Mouse (Mus musculus) kidney, adult 2 months (tissue): ENCODE data around the gene Dido1. TPM values are rescaled to one million over a fixed set of nuclear protein-coding genes. Genes with fewer than 3 reads are reported as not detected.

Source experiments
- DNase-seq: peaks from one replicate; pipeline ENCODE4 v3.0.0; 2021
- H3K27ac ChIP-seq: fragments of 200-500 bp; 2 replicates; pipeline ENCODE4 v1.5.1; 2012; ENCODE audit warnings: low read depth, low read length, control low read depth, inconsistent platforms; ENCODE audit not compliant: insufficient read depth
- H3K27me3 ChIP-seq: fragments of 200-500 bp; replicated peaks from 2 replicates; pipeline ENCODE4 v1.6.1; 2012; ENCODE audit warnings: mild to moderate bottlenecking, moderate library complexity, low read length, inconsistent platforms; ENCODE audit not compliant: control insufficient read depth, insufficient read depth
- H3K36me3 ChIP-seq: fragments of 200-500 bp; 2 replicates; pipeline ENCODE4 v1.6.1; 2012; ENCODE audit warnings: mild to moderate bottlenecking, moderate library complexity, low read length, inconsistent platforms; ENCODE audit not compliant: control insufficient read depth, insufficient read depth
- H3K4me1 ChIP-seq: fragments of 200-500 bp; 2 replicates; pipeline ENCODE4 v1.6.1; 2011; ENCODE audit warnings: low read length; ENCODE audit not compliant: control insufficient read depth, insufficient read depth
- H3K4me3 ChIP-seq: fragments of 200-500 bp; 2 replicates; pipeline ENCODE4 v1.5.1; 2011; ENCODE audit warnings: mild to moderate bottlenecking, low read depth, low read length, control low read depth; ENCODE audit not compliant: insufficient read depth
- CTCF ChIP-seq: fragments of 200-500 bp; conservative IDR thresholded peaks from 2 replicates; pipeline ENCODE4 v1.5.1; 2011; ENCODE audit warnings: low read depth, mild to moderate bottlenecking, control low read depth, low read length, moderate library complexity, mixed read lengths; ENCODE audit not compliant: insufficient read depth, insufficient read length
- POLR2A ChIP-seq: fragments of 200-500 bp; IDR thresholded peaks from one replicate; pipeline ENCODE4 v1.6.1; 2011; ENCODE audit warnings: low read depth, low read length, control low read depth
- WGBS: fragments of 180-500 bp; shearing (Covaris S2); methylation state at CpG from one replicate; pipeline ENCODE4 v1.1.7; 2018; 5-methylcytosine and 5-hydroxymethylcytosine counted together
- polyA plus RNA-seq: library from polyadenylated mRNA; depleted of rRNA; stranded (reverse); fragments of >200 nt; gene quantifications from 2 replicates; pipeline ENCODE4 v1.2.3, GENCODE M21; 2012

The Dido1 gene
- polyA plus RNA-seq, 1 experiment, result 13.4 TPM

GRCm38 (mm10) chr2:180731984-180732383, 22.2 kb upstream of the Dido1 start:
- H3K4me3 ChIP-seq, result no peak overlapping the region
- no peaks in the 10 kb centered on the region; the same call in 1 of the 2 replicates for H3K27me3 ChIP-seq
- TF ChIP-seq CTCF, result no peak
- no peak for TF ChIP-seq POLR2A
- no peaks in the 10 kb centered on the region for H3K4me1 ChIP-seq
- no peak overlapping the region for H3K27ac ChIP-seq
- 59% methylated on average over 6 of the region's 6 CpGs for WGBS
- no peaks in the 10 kb centered on the region for H3K36me3 ChIP-seq
- no peak for DNase-seq

DNA sequence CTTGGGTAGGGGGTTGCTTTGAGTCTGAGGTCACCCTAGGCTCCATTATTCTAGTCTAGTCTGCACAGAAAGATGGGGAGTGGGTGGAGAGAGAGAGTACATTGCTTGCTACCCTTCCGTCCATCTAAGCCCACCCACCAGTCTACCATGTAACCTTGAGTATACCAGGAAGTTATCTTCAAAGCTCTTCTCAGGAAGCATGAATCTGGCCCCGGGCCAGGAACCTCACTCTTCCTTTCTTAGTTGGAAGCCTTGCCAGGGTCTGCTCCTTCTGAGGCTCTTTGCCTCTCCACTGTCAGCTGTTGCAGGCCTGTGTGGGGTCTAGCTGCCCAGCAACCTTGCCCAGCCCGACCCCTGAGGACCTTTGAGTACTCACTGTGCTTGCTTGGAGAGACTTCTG, 21.2 kb upstream of the Dido1 start:
- no peaks in the 10 kb centered on the region for H3K36me3 ChIP-seq
- H3K27ac ChIP-seq, result no peak overlapping the region
- no peaks in the 10 kb centered on the region for H3K4me1 ChIP-seq
- WGBS, result 74% methylated on average over 3 of the region's 3 CpGs
- TF ChIP-seq POLR2A, result no peak
- TF ChIP-seq CTCF, result no peak
- H3K27me3 ChIP-seq, result no peaks in the 10 kb centered on the region; the same call in 1 of the 2 replicates
- no peak for DNase-seq
- no peak overlapping the region for H3K4me3 ChIP-seq

- Histone ChIP-seq H3K4me1 (peaks cover 12% of the 10 kb centered on the region; the same call in 1 of the 2 replicates), H3K4me3 (no peak overlapping the region), H3K27me3 (no peaks in the 10 kb centered on the region), H3K36me3 (no peaks in the 10 kb centered on the region), H3K27ac (no peak overlapping the region)
- DNase-seq, result no peak
- WGBS, result 59% methylated on average over 4 of the region's 4 CpGs
- TF ChIP-seq POLR2A, result no peak
- TF ChIP-seq CTCF, result no peak
These were observed 17.8 kb upstream of the Dido1 start for GRCm38 (mm10) chr2:180727613-180728021.

- DNase-seq, result peak; percentile 14
- Histone ChIP-seq H3K27me3 (no peaks in the 10 kb centered on the region), H3K36me3 (no peaks in the 10 kb centered on the region), H3K4me1 (peaks cover 12% of the 10 kb centered on the region; the same call in 1 of the 2 replicates), H3K27ac (no peak overlapping the region), H3K4me3 (no peak overlapping the region)
- TF ChIP-seq CTCF (no peak), POLR2A (no peak)
- WGBS, result 77% methylated on average over 6 of the region's 6 CpGs
These were observed 17.1 kb upstream of the Dido1 start for GRCm38 (mm10) chr2:180726658-180727442.

DNA sequence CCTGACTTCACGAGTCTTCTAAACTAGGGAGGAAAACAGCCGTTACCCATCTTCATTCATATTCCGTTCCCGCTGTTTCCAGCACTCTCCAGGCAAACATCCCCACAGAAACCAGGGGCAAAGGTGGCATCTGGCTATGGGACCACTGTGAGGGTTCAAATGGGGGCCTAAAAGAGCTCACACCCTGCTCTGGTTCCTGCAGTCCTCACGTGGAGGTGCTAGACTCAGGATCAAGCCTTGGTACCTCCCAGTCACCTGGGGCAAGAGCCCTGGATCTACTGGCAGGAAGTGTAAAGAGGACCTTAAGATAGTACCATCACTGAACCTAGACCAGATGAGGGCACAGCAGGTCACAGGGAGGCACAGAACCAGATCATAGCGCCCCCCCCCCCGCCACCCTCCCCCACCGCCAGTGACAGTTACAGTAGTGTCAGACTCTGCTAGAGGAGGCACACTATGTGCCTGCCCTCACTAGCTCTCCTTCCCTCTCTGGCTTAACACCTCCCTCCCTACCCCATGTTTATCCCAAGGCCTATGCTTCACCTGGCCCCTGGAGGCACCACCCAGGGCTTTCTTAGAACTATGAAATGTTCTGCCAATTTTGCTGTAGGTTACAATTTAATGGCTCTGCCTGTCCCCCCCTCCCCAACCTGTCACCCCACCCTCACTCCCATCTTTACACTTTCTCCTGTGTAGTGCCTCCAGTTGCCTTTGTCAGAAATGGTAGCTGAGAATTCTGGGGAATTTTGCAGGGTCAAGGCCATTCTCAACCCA, 16.2 kb upstream of the Dido1 start:
- Histone ChIP-seq H3K27ac (no peak overlapping the region), H3K4me1 (peaks cover 12% of the 10 kb centered on the region; the same call in 1 of the 2 replicates), H3K36me3 (peaks cover under 1% of the 10 kb centered on the region; the same call in 1 of the 2 replicates), H3K4me3 (no peak overlapping the region), H3K27me3 (no peaks in the 10 kb centered on the region)
- DNase-seq, result no peak
- TF ChIP-seq CTCF (no peak), POLR2A (no peak)
- 34% methylated on average over 8 of the region's 8 CpGs for WGBS

DNA sequence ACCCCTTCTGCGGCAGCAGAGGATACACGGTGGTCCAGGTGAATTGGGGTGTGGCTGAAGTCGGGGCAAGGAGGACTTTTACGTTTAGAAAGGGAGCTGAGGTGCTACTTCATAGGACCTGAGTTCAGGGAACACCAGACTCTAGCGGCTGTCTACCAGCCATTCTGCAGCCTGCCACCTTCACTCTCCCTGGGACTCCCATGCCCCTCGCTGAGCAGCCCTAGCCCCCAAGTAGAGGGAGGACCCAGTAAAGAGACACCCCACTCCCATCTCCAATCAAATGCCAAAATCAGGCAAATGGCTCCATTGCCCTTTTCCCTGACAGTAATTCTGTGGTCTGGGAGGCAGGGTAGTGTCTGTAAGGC, 15.6 kb upstream of the Dido1 start:
- H3K4me1 ChIP-seq, result peaks cover 12% of the 10 kb centered on the region; the same call in 1 of the 2 replicates
- TF ChIP-seq CTCF (no peak), POLR2A (no peak)
- no peak overlapping the region for H3K27ac ChIP-seq
- peak overlapping the region; percentile 27; the same call in 1 of the 2 replicates for H3K4me3 ChIP-seq
- peaks cover 2% of the 10 kb centered on the region; the same call in 1 of the 2 replicates for H3K36me3 ChIP-seq
- 6% methylated on average over 6 of the region's 6 CpGs for WGBS
- DNase-seq, result no peak
- no peaks in the 10 kb centered on the region for H3K27me3 ChIP-seq

- H3K36me3 ChIP-seq, result peaks cover 2% of the 10 kb centered on the region; the same call in 1 of the 2 replicates
- TF ChIP-seq POLR2A (no peak), CTCF (no peak)
- H3K4me1 ChIP-seq, result peaks cover 12% of the 10 kb centered on the region; the same call in 1 of the 2 replicates
- peak within 1 kb of the TSS; percentile 27; the same call in 1 of the 2 replicates for H3K4me3 ChIP-seq
- no peaks in the 10 kb centered on the region for H3K27me3 ChIP-seq
- WGBS, result 4% methylated on average over 18 of the region's 18 CpGs
- peak; percentile 81 for DNase-seq
- H3K27ac ChIP-seq, result no peak within 1 kb of the TSS; the same call in 1 of the 2 replicates
These were observed 15.0 kb upstream of the Dido1 start, which contains the start of gene Slc17a9 for GRCm38 (mm10) chr2:180724585-180725413. Gene Slc17a9, plus strand, starts transcription at chr2:180725263.
